In the genomic region with DNA sequence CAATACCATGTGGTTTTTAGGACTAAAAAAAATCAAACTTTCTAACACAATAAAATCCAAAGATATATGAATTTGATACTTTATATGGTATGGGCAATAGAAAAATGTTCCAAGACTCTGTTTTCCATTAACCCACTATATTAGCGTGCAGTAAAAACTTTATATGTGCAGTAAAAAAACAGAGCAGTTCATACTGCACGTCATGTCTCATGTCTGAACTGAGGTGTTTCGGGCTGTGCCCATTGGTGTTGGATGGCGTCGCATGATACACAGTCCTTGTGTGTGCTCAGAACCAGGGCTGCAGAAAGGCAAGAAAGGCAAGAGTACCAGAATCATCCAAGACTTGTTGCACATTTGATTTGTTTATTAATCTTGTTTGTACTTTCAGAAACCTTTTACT, we compare ENCODE assay signal across 22 mouse cellular contexts. TPM values are rescaled to one million over a fixed set of nuclear protein-coding genes. Genes with fewer than 3 reads are reported as not detected.
A peak's percentile ranks its signal among the peaks of the same experiment; 100 is the strongest.
DNase-seq lines count a peak whose midpoint lies in the region; ATAC-seq and TF ChIP-seq lines count a peak whose summit lies in the region.
"Had no signal": no experiment of that assay in that cellular context is flagged by ENCODE, and none has a peak within 500 bp of the region (broad histone marks: within the 10 kb centered on the region; RNA-seq: fewer than 3 reads in every experiment).

No protein-coding gene starts in this region.

- no peaks in the 10 kb centered on the region for H3K27me3 ChIP-seq in limb, embryonic 12.5 days
- no peaks in the 10 kb centered on the region for H3K27me3 ChIP-seq in limb, embryonic 10.5 days (ENCODE audit: low read depth, poor library complexity, severe bottlenecking)
- H3K27me3 ChIP-seq in liver, embryonic 13.5 days, result no peaks in the 10 kb centered on the region
- no peaks in the 10 kb centered on the region for H3K27me3 ChIP-seq in liver, postnatal 0 days (ENCODE audit: insufficient read depth, low read length)
- H3K27me3 ChIP-seq in limb, embryonic 14.5 days (ENCODE audit: control insufficient read depth, insufficient read depth, low read length), result no peaks in the 10 kb centered on the region
- H3K27me3 ChIP-seq: embryonic facial prominence, embryonic 13.5 days; forebrain, embryonic 12.5 days; forebrain, embryonic 15.5 days; hindbrain, embryonic 12.5 days; hindbrain, embryonic 15.5 days had no signal

- no peak overlapping the region for H3K9ac ChIP-seq in limb, embryonic 12.5 days (replicated peaks)
- H3K9ac ChIP-seq in liver, embryonic 13.5 days, result no peak overlapping the region
- H3K9ac ChIP-seq in liver, postnatal 0 days (replicated peaks), result no peak overlapping the region
- no peak overlapping the region for H3K9ac ChIP-seq in limb, embryonic 14.5 days (ENCODE audit: low read depth, low read length, severe bottlenecking)
- H3K9ac ChIP-seq: embryonic facial prominence, embryonic 13.5 days; forebrain, embryonic 12.5 days; forebrain, embryonic 15.5 days; hindbrain, embryonic 12.5 days; hindbrain, embryonic 15.5 days had no signal

- 46% methylated on average over 5 of the region's 5 CpGs for WGBS in limb, embryonic 12.5 days
- 95% methylated on average over 5 of the region's 5 CpGs for WGBS in limb, embryonic 10.5 days
- WGBS in liver, embryonic 13.5 days (ENCODE audit: insufficient replicate concordance), result 81% methylated on average over 5 of the region's 5 CpGs
- WGBS in liver, postnatal 0 days (ENCODE audit: insufficient replicate concordance), result 87% methylated on average over 5 of the region's 5 CpGs
- WGBS in limb, embryonic 14.5 days, result 33% methylated on average over 5 of the region's 5 CpGs

- H3K36me3 ChIP-seq in limb, embryonic 12.5 days, result peaks cover 14% of the 10 kb centered on the region; the same call in 1 of the 2 replicates
- H3K36me3 ChIP-seq in limb, embryonic 10.5 days, result peaks cover 7% of the 10 kb centered on the region; the same call in 1 of the 2 replicates
- H3K36me3 ChIP-seq in liver, embryonic 13.5 days, result peaks cover 13% of the 10 kb centered on the region
- no peaks in the 10 kb centered on the region for H3K36me3 ChIP-seq in liver, postnatal 0 days (replicated peaks; ENCODE audit: insufficient read depth, low read length)
- 0 out of 2 replicates have a peak, but pooled peaks cover 4% of the 10 kb centered on the region for H3K36me3 ChIP-seq in limb, embryonic 14.5 days (ENCODE audit: control insufficient read depth, insufficient read depth, low read length)
- H3K36me3 ChIP-seq: forebrain, embryonic 15.5 days; hindbrain, embryonic 15.5 days had no signal

- H3K4me1 ChIP-seq in limb, embryonic 12.5 days (replicated peaks), result peaks cover 26% of the 10 kb centered on the region
- peaks cover 26% of the 10 kb centered on the region for H3K4me1 ChIP-seq in limb, embryonic 10.5 days
- peaks cover 28% of the 10 kb centered on the region for H3K4me1 ChIP-seq in liver, embryonic 13.5 days (replicated peaks)
- H3K4me1 ChIP-seq in liver, postnatal 0 days (ENCODE audit: insufficient read depth), result peaks cover 28% of the 10 kb centered on the region
- H3K4me1 ChIP-seq in limb, embryonic 14.5 days (ENCODE audit: control insufficient read depth, insufficient read depth, low read length), result peaks cover 22% of the 10 kb centered on the region
- H3K4me1 ChIP-seq: forebrain, embryonic 12.5 days; forebrain, embryonic 15.5 days; hindbrain, embryonic 12.5 days; hindbrain, embryonic 15.5 days had no signal

- peak overlapping the region; percentile 67; the same call in 1 of the 2 replicates for H3K27ac ChIP-seq in limb, embryonic 12.5 days
- H3K27ac ChIP-seq in limb, embryonic 10.5 days, result no peak overlapping the region
- 0 out of 2 replicates have a peak overlapping the region, but pooled peaks have one; percentile 6 for H3K27ac ChIP-seq in liver, embryonic 13.5 days
- no peak overlapping the region for H3K27ac ChIP-seq in liver, postnatal 0 days (ENCODE audit: low read depth)
- H3K27ac ChIP-seq in limb, embryonic 14.5 days (replicated peaks; ENCODE audit: low read depth, low read length), result no peak overlapping the region
- H3K27ac ChIP-seq: embryonic facial prominence, embryonic 13.5 days; forebrain, embryonic 12.5 days; forebrain, embryonic 15.5 days; heart, adult 2 months; hindbrain, embryonic 12.5 days; hindbrain, embryonic 15.5 days had no signal

- peak; percentile 77; the same call in 1 of the 2 replicates for ATAC-seq in limb, embryonic 12.5 days (ENCODE audit: insufficient number of reproducible peaks, insufficient read depth, low FRiP score, low TSS enrichment, low read depth)
- ATAC-seq in liver, embryonic 13.5 days (ENCODE audit: low read depth), result no peak
- ATAC-seq in liver, postnatal 0 days, result no peak
- ATAC-seq in limb, embryonic 14.5 days (ENCODE audit: low FRiP score, low read depth), result peak; percentile 77
- ATAC-seq in activated CD4-positive, CD25-positive, alpha-beta regulatory T cell, adult 4 months, result no peak
- ATAC-seq: CD4-positive, CD25-positive, alpha-beta regulatory T cell, adult 4 months; forebrain, embryonic 15.5 days had no signal

- no peak for TF ChIP-seq POLR2A in limb, embryonic 14.5 days (IDR thresholded peaks at IDR 0.05; ENCODE audit: borderline replicate concordance, extremely low read depth, insufficient read depth, insufficient read length)

- H3K4me3 ChIP-seq in limb, embryonic 12.5 days (replicated peaks), result no peak overlapping the region
- no peak overlapping the region for H3K4me3 ChIP-seq in limb, embryonic 10.5 days
- H3K4me3 ChIP-seq in liver, embryonic 13.5 days (replicated peaks), result no peak overlapping the region
- no peak overlapping the region for H3K4me3 ChIP-seq in liver, postnatal 0 days (ENCODE audit: low read depth, low read length)
- no peak overlapping the region for H3K4me3 ChIP-seq in limb, embryonic 14.5 days (replicated peaks; ENCODE audit: low read length)
- H3K4me3 ChIP-seq: embryonic facial prominence, embryonic 13.5 days; erythroblast, embryonic 14.5 days; forebrain, embryonic 12.5 days; forebrain, embryonic 15.5 days; heart, adult 2 months; hindbrain, embryonic 12.5 days; hindbrain, embryonic 15.5 days had no signal

- no peak for DNase-seq in limb, embryonic 10.5 days (ENCODE audit: low spot score)
- no peak for DNase-seq in liver, embryonic 13.5 days
- DNase-seq in liver, postnatal 0 days, result no peak
- DNase-seq in limb, embryonic 14.5 days (ENCODE audit: low spot score), result peak; percentile 67
- no peak for DNase-seq in left cerebral cortex, adult 8-10 months (ENCODE audit: low spot score in 2 of 2)
- DNase-seq: adrenal gland, postnatal 10 days; adrenal gland, postnatal 36 days; cerebellum, adult 18-20 months; cerebellum, adult 9-11 months; cerebellum, postnatal 25 days; gastrocnemius, postnatal 25 days; heart, adult 2 months had no signal

- H3K4me2 ChIP-seq in limb, embryonic 12.5 days, result no peak overlapping the region
- no peak overlapping the region for H3K4me2 ChIP-seq in liver, embryonic 13.5 days
- no peak overlapping the region for H3K4me2 ChIP-seq in liver, postnatal 0 days (ENCODE audit: low read depth, low read length)
- H3K4me2 ChIP-seq in limb, embryonic 14.5 days (replicated peaks; ENCODE audit: low read depth, low read length, severe bottlenecking), result no peak overlapping the region
- H3K4me2 ChIP-seq: embryonic facial prominence, embryonic 13.5 days; forebrain, embryonic 12.5 days; forebrain, embryonic 15.5 days; heart, embryonic 11.5 days; hindbrain, embryonic 12.5 days; hindbrain, embryonic 15.5 days had no signal

- H3K9me3 ChIP-seq in limb, embryonic 12.5 days, result no peaks in the 10 kb centered on the region; the same call in 1 of the 2 replicates
- no peaks in the 10 kb centered on the region for H3K9me3 ChIP-seq in limb, embryonic 10.5 days (replicated peaks)
- no peaks in the 10 kb centered on the region for H3K9me3 ChIP-seq in liver, embryonic 13.5 days (replicated peaks)
- no peaks in the 10 kb centered on the region for H3K9me3 ChIP-seq in liver, postnatal 0 days (ENCODE audit: low read length)
- no peaks in the 10 kb centered on the region for H3K9me3 ChIP-seq in limb, embryonic 14.5 days (ENCODE audit: control insufficient read depth, low read length)
- H3K9me3 ChIP-seq: embryonic facial prominence, embryonic 13.5 days; forebrain, embryonic 12.5 days; forebrain, embryonic 15.5 days; hindbrain, embryonic 12.5 days; hindbrain, embryonic 15.5 days had no signal

- TF ChIP-seq CTCF in liver, postnatal 0 days (IDR thresholded peaks at IDR 0.05; ENCODE audit: low read depth), result no peak

- TF ChIP-seq EP300 in liver, postnatal 0 days (IDR thresholded peaks at IDR 0.05; ENCODE audit: low read depth), result no peak

RNA-seq across cellular contexts. Expression of gene Minpp1, which starts 36.7 kb away (rescaled TPM):
- polyA plus RNA-seq in limb, embryonic 12.5 days (2016; fragmentation: Nextera tagmentation; extraction: Ambion mirVana), result 89.1 and 92.6 TPM in 2 replicates
- 76.4 and 78.8 TPM in 2 replicates for polyA plus RNA-seq in limb, embryonic 10.5 days (2016; fragmentation: Nextera tagmentation; extraction: Ambion mirVana)
- polyA plus RNA-seq in liver, embryonic 13.5 days (2015; fragmentation: Nextera tagmentation; extraction: Ambion mirVana), result 99.9 and 110 TPM in 2 replicates
- polyA plus RNA-seq in liver, postnatal 0 days (2015; fragmentation: Nextera tagmentation; extraction: Ambion mirVana), result 63.7 and 71.9 TPM in 2 replicates
- polyA plus RNA-seq in limb, embryonic 14.5 days (2012; rRNA removed), result 40.8 and 69.7 TPM in 2 replicates
- polyA plus RNA-seq in limb, embryonic 14.5 days (2014; fragmentation: Nextera tagmentation; extraction: Ambion mirVana), result 64.8 and 72.8 TPM in 2 replicates
- polyA plus RNA-seq in activated CD4-positive, CD25-positive, alpha-beta regulatory T cell, adult 4 months (2017; shearing (Covaris generic)), result 1 to 10 TPM; 8.6 to 8.9 TPM
- 10 to 100 TPM; 57.1 to 67.5 (median 60.7) TPM for total RNA-seq in left cerebral cortex, adult 8-10 months (2022)

RNA-seq across cellular contexts. Expression of gene Rpl9-ps6, which starts 55.9 kb away (rescaled TPM):
- polyA plus RNA-seq in limb, embryonic 12.5 days (2016; fragmentation: Nextera tagmentation; extraction: Ambion mirVana), result 85.9 and 94.0 TPM in 2 replicates
- polyA plus RNA-seq in limb, embryonic 10.5 days (2016; fragmentation: Nextera tagmentation; extraction: Ambion mirVana), result 59.1 and 67.7 TPM in 2 replicates
- polyA plus RNA-seq in liver, embryonic 13.5 days (2015; fragmentation: Nextera tagmentation; extraction: Ambion mirVana), result 99.8 and 126 TPM in 2 replicates
- 73.3 and 76.3 TPM in 2 replicates for polyA plus RNA-seq in liver, postnatal 0 days (2015; fragmentation: Nextera tagmentation; extraction: Ambion mirVana)
- polyA plus RNA-seq in limb, embryonic 14.5 days (2012; rRNA removed), result 25.4 and 47.7 TPM in 2 replicates
- polyA plus RNA-seq in limb, embryonic 14.5 days (2014; fragmentation: Nextera tagmentation; extraction: Ambion mirVana), result 138 and 162 TPM in 2 replicates
- 100 to 1,000 TPM; 229 to 490 TPM for polyA plus RNA-seq in activated CD4-positive, CD25-positive, alpha-beta regulatory T cell, adult 4 months (2017; shearing (Covaris generic))
- total RNA-seq in left cerebral cortex, adult 8-10 months (2022), result 10 to 100 TPM; 25.0 to 46.3 (median 32.1) TPM

Comparison
In these comparisons a context has a peak if more than half of its experiments do, and no peak if none do; other contexts are left out.
1. H3K27ac ChIP-seq: peak in limb, embryonic 12.5 days (single experiment) and liver, embryonic 13.5 days (single experiment); none in limb, embryonic 10.5 days (single experiment), liver, postnatal 0 days (single experiment) and limb, embryonic 14.5 days (single experiment).
2. ATAC-seq: peak in limb, embryonic 12.5 days (single experiment) and limb, embryonic 14.5 days (single experiment); none in liver, embryonic 13.5 days (single experiment), liver, postnatal 0 days (single experiment) and activated CD4-positive, CD25-positive, alpha-beta regulatory T cell, adult 4 months (single experiment).